ENCODE assay signal across 8 mouse cellular contexts in genomic region chr6:59180376-59180996, GRCm38 (mm10). TPM values are rescaled to one million over a fixed set of nuclear protein-coding genes. Genes with fewer than 3 reads are reported as not detected.
DNase-seq lines count a peak whose midpoint lies in the region; ATAC-seq and TF ChIP-seq lines count a peak whose summit lies in the region.

No protein-coding gene starts in this region.

- WGBS in kidney, embryonic 14.5 days: 41% methylated on average over 7 of the region's 7 CpGs
- WGBS in limb, embryonic 14.5 days: 41% methylated on average over 7 of the region's 7 CpGs
- 49% methylated on average over 7 of the region's 7 CpGs for whole genome bisulfite sequencing in neural tube, embryonic 11.5 days

- H3K4me3 ChIP-seq in kidney, embryonic 14.5 days (ENCODE audit: low read length): no peak overlapping the region
- no peak overlapping the region for H3K4me3 ChIP-seq in limb, embryonic 14.5 days (replicated peaks; ENCODE audit: low read length)
- no peak overlapping the region for H3K4me3 ChIP-seq in neural tube, embryonic 11.5 days (ENCODE audit: low read depth, low read length)

- no peaks in the 10 kb centered on the region for H3K27me3 ChIP-seq in kidney, embryonic 14.5 days (ENCODE audit: control insufficient read depth, insufficient read depth, low read length)
- H3K27me3 ChIP-seq in limb, embryonic 14.5 days (ENCODE audit: control insufficient read depth, insufficient read depth, low read length): no peaks in the 10 kb centered on the region
- no peaks in the 10 kb centered on the region for H3K27me3 ChIP-seq in neural tube, embryonic 11.5 days (ENCODE audit: control insufficient read depth, insufficient read depth, low read length)

- no peak overlapping the region for H3K4me2 ChIP-seq in kidney, embryonic 14.5 days (replicated peaks; ENCODE audit: low read depth, low read length)
- H3K4me2 ChIP-seq in limb, embryonic 14.5 days (replicated peaks; ENCODE audit: low read depth, low read length, severe bottlenecking): no peak overlapping the region
- H3K4me2 ChIP-seq in neural tube, embryonic 11.5 days (ENCODE audit: low read depth): no peak overlapping the region

- no peaks in the 10 kb centered on the region for H3K4me1 ChIP-seq in kidney, embryonic 14.5 days (ENCODE audit: control insufficient read depth, insufficient read depth, low read length)
- no peaks in the 10 kb centered on the region for H3K4me1 ChIP-seq in limb, embryonic 14.5 days (ENCODE audit: control insufficient read depth, insufficient read depth, low read length)
- no peaks in the 10 kb centered on the region for H3K4me1 ChIP-seq in neural tube, embryonic 11.5 days (ENCODE audit: control insufficient read depth, insufficient read depth, low read length)

- ATAC-seq in common myeloid progenitor, adult 5-6 weeks (replicated peaks; ENCODE audit: low read depth, poor library complexity, severe bottlenecking): peak; percentile 89
- peak; percentile 87 for ATAC-seq in kidney, embryonic 14.5 days (ENCODE audit: low FRiP score, low TSS enrichment)
- peak; percentile 80 for ATAC-seq in limb, embryonic 14.5 days (ENCODE audit: low FRiP score, low read depth)
- ATAC-seq in neural tube, embryonic 11.5 days (ENCODE audit: insufficient read depth, low FRiP score, low TSS enrichment): peak; percentile 77

- intact Hi-C loops in gastrocnemius, postnatal 14 days (cut with DNase I; ENCODE audit: low total_unique reads): loop anchor here (5.0 kb wide), 1 partner anchor 158 kb away; the partner anchor contains the start of gene Fam13a

- no peak overlapping the region for H3K27ac ChIP-seq in kidney, embryonic 14.5 days (ENCODE audit: low read depth, low read length)
- H3K27ac ChIP-seq in limb, embryonic 14.5 days (replicated peaks; ENCODE audit: low read depth, low read length): no peak overlapping the region
- no peak overlapping the region for H3K27ac ChIP-seq in neural tube, embryonic 11.5 days (ENCODE audit: low read depth, low read length)

- DNase-seq in CD4-positive helper T cell, adult 2 months (ENCODE audit: low read depth, low spot score): peak; percentile 69
- peak; percentile 82 for DNase-seq in ZHBTc4 (ENCODE audit: low read depth, low spot score)
- peak; percentile 27 for DNase-seq in gastrocnemius, postnatal 14 days
- peak; percentile 85 for DNase-seq in limb, embryonic 14.5 days (ENCODE audit: low spot score)
- peak; percentile 64 for DNase-seq in neural tube, embryonic 11.5 days (ENCODE audit: low spot score)
- DNase-seq in thymus, postnatal 14 days: peak; percentile 56

- no peak overlapping the region for H3K9ac ChIP-seq in kidney, embryonic 14.5 days (ENCODE audit: low read depth, low read length)
- H3K9ac ChIP-seq in limb, embryonic 14.5 days (ENCODE audit: low read depth, low read length, severe bottlenecking): no peak overlapping the region
- no peak overlapping the region for H3K9ac ChIP-seq in neural tube, embryonic 11.5 days (ENCODE audit: low read length)

- H3K36me3 ChIP-seq in kidney, embryonic 14.5 days (ENCODE audit: control insufficient read depth, insufficient read depth, low read length): no peaks in the 10 kb centered on the region
- no peaks in the 10 kb centered on the region for H3K36me3 ChIP-seq in limb, embryonic 14.5 days (ENCODE audit: control insufficient read depth, insufficient read depth, low read length)
- H3K36me3 ChIP-seq in neural tube, embryonic 11.5 days (ENCODE audit: control insufficient read depth, insufficient read depth, low read length): no peaks in the 10 kb centered on the region

- no peaks in the 10 kb centered on the region for H3K9me3 ChIP-seq in kidney, embryonic 14.5 days (ENCODE audit: control insufficient read depth, low read length)
- H3K9me3 ChIP-seq in limb, embryonic 14.5 days (ENCODE audit: control insufficient read depth, low read length): no peaks in the 10 kb centered on the region
- no peaks in the 10 kb centered on the region for H3K9me3 ChIP-seq in neural tube, embryonic 11.5 days (ENCODE audit: control insufficient read depth, low read length)

- no peak for TF ChIP-seq POLR2A in limb, embryonic 14.5 days (IDR thresholded peaks at IDR 0.05; ENCODE audit: borderline replicate concordance, extremely low read depth, insufficient read depth, insufficient read length)

RNA-seq across cellular contexts. Expression of gene Tigd2, which starts 28.2 kb away (rescaled TPM):
- total RNA-seq in common myeloid progenitor, adult 5-6 weeks (2017): 22.8 and 24.1 TPM in 2 replicates
- total RNA-seq in gastrocnemius, postnatal 14 days (2021): 1 to 10 TPM; 8.2 to 8.6 TPM
- 11.9 and 13.0 TPM in 2 replicates for polyA plus RNA-seq in kidney, embryonic 14.5 days (2014; fragmentation: Nextera tagmentation; extraction: Ambion mirVana)
- polyA plus RNA-seq in limb, embryonic 14.5 days (2012; rRNA removed): 4.3 and 4.4 TPM in 2 replicates
- 12.7 and 13.1 TPM in 2 replicates for polyA plus RNA-seq in limb, embryonic 14.5 days (2014; fragmentation: Nextera tagmentation; extraction: Ambion mirVana)
- polyA plus RNA-seq in neural tube, embryonic 11.5 days (2014; fragmentation: Nextera tagmentation; extraction: Ambion mirVana): 9.9 and 11.1 TPM in 2 replicates

Comparison
In these comparisons a context has a peak if more than half of its experiments do, and no peak if none do; other contexts are left out.
1. DNase-seq: peak in every context shown above with its lines; median percentile 85 in limb, embryonic 14.5 days; 82 in ZHBTc4; 69 in CD4-positive helper T cell, adult 2 months; 64 in neural tube, embryonic 11.5 days; 56 in thymus, postnatal 14 days; 27 in gastrocnemius, postnatal 14 days.